Mouse (Mus musculus) E14TG2a.4 (cell line): ENCODE results near the gene Fhad1.

Source experiments
- CTCF ChIP-seq: conservative IDR thresholded peaks from 2 replicates; pipeline ENCODE4 v1.5.1; 2014; ENCODE audit warnings: low read length
- POU5F1 ChIP-seq: IDR thresholded peaks from 2 replicates; pipeline ENCODE4 v1.6.1; 2014; ENCODE audit warnings: low read length, borderline replicate concordance

GRCm38 (mm10) chr4:141897225-141897624 lies 117.7 kb downstream of the Fhad1 start:
- no peak for TF ChIP-seq CTCF
- no peak for TF ChIP-seq POU5F1
